Mouse (Mus musculus) kidney, postnatal 10 days (tissue): ENCODE data around the gene Hspa12a.
A peak's percentile ranks its signal among the peaks of the same experiment; 100 is the strongest.

Experiments
- DNase-seq: peaks from one replicate; pipeline ENCODE4 v3.0.0; 2021; ENCODE audit warnings: mixed read lengths

The Hspa12a gene

GRCm38 (mm10) chr19:58942841-58943828, at the start of gene Hspa12a, which contains the start of gene Eno4:
Gene Hspa12a, minus strand, starts transcription at chr19:58943654.
Gene Eno4, plus strand, starts transcription at chr19:58943425.
- peak; percentile 97 for DNase-seq

GRCm38 (mm10) chr19:58981571-58981970, 38.1 kb upstream of the Hspa12a start:
- no peak for DNase-seq

- no peak for DNase-seq
Measured at GRCm38 (mm10) chr19:58980056-58980440, 36.6 kb upstream of the Hspa12a start.

GRCm38 (mm10) chr19:58979436-58980055, 36.1 kb upstream of the Hspa12a start:
- DNase-seq = peak; percentile 66

- DNase-seq = no peak
Measured at GRCm38 (mm10) chr19:58978401-58979171, 35.1 kb upstream of the Hspa12a start.

- DNase-seq = no peak
Measured at GRCm38 (mm10) chr19:58975216-58975863, 31.9 kb upstream of the Hspa12a start.

- no peak for DNase-seq
Measured at GRCm38 (mm10) chr19:58974126-58974525, 30.7 kb upstream of the Hspa12a start.

GRCm38 (mm10) chr19:58970826-58971225, 27.4 kb upstream of the Hspa12a start:
- no peak for DNase-seq

- no peak for DNase-seq
Measured at GRCm38 (mm10) chr19:58968731-58969506, 25.5 kb upstream of the Hspa12a start.

GRCm38 (mm10) chr19:58963011-58963410, 19.6 kb upstream of the Hspa12a start:
- DNase-seq = no peak

- DNase-seq = no peak
Measured at GRCm38 (mm10) chr19:58954779-58955178, 11.3 kb upstream of the Hspa12a start.

GRCm38 (mm10) chr19:58952236-58952635, 8.8 kb upstream of the Hspa12a start:
- no peak for DNase-seq

- no peak for DNase-seq
Measured at GRCm38 (mm10) chr19:58951521-58951920, 8.1 kb upstream of the Hspa12a start.

GRCm38 (mm10) chr19:58945959-58946358, 2.5 kb upstream of the Hspa12a start:
- DNase-seq = no peak

- DNase-seq = no peak
Measured at GRCm38 (mm10) chr19:58933062-58933461, 10.4 kb downstream of the Hspa12a start.

GRCm38 (mm10) chr19:58931081-58931800, 12.2 kb downstream of the Hspa12a start:
- DNase-seq = no peak

GRCm38 (mm10) chr19:58919148-58919547, 24.3 kb downstream of the Hspa12a start:
- no peak for DNase-seq

GRCm38 (mm10) chr19:58918597-58918996, 24.9 kb downstream of the Hspa12a start:
- peak; percentile 41 for DNase-seq

GRCm38 (mm10) chr19:58913301-58913700, 30.2 kb downstream of the Hspa12a start:
- no peak for DNase-seq

GRCm38 (mm10) chr19:58911386-58911785, 32.1 kb downstream of the Hspa12a start:
- DNase-seq = peak; percentile 89

GRCm38 (mm10) chr19:58910941-58911368, 32.5 kb downstream of the Hspa12a start:
- DNase-seq = peak; percentile 32
